Mouse (Mus musculus): ENCODE results near the gene Os9. TPM values are rescaled to one million over a fixed set of nuclear protein-coding genes. Genes with fewer than 3 reads are reported as not detected.
"Not testable (repeated sequence)": the region's sequence is repeated elsewhere in the genome, so short reads cannot be mapped to it uniquely, and the experiment has no call there.

The Os9 gene
- polyA plus RNA-seq, 2 experiments from 2014 or later: 78.1 to 142 TPM

GRCm38 (mm10) chr10:127144536-127144935, 23.6 kb upstream of the Os9 start:
- ATAC-seq: no peak

- ATAC-seq: no peak
Observed at GRCm38 (mm10) chr10:127143228-127143627, 22.3 kb upstream of the Os9 start.

- ATAC-seq: peak; percentile 69
Observed at GRCm38 (mm10) chr10:127141500-127141899, 20.6 kb upstream of the Os9 start.

GRCm38 (mm10) chr10:127140971-127141370, 20.0 kb upstream of the Os9 start:
- ATAC-seq: peak; percentile 25

- ATAC-seq: no peak
Observed at GRCm38 (mm10) chr10:127138328-127139141, 17.6 kb upstream of the Os9 start.

- no peak for ATAC-seq
Observed at GRCm38 (mm10) chr10:127137896-127138295, 17.0 kb upstream of the Os9 start.

GRCm38 (mm10) chr10:127136510-127136909, 15.6 kb upstream of the Os9 start:
- ATAC-seq: peak; percentile 72

- peak; percentile 57 for ATAC-seq
Observed at GRCm38 (mm10) chr10:127135118-127135836, 14.3 kb upstream of the Os9 start.

- ATAC-seq: not testable (repeated sequence)
Observed at GRCm38 (mm10) chr10:127134394-127135035, 13.6 kb upstream of the Os9 start.

- no peak for ATAC-seq
Observed at GRCm38 (mm10) chr10:127132469-127132868, 11.5 kb upstream of the Os9 start.

- ATAC-seq: no peak
Observed at GRCm38 (mm10) chr10:127129431-127129830, 8.5 kb upstream of the Os9 start.

- ATAC-seq: no peak
Observed at GRCm38 (mm10) chr10:127127711-127128279, 6.9 kb upstream of the Os9 start.

GRCm38 (mm10) chr10:127126579-127126978, 5.6 kb upstream of the Os9 start:
- no peak for ATAC-seq

- ATAC-seq: peak; percentile 46
Observed at GRCm38 (mm10) chr10:127125210-127126001, 4.5 kb upstream of the Os9 start.

- ATAC-seq: no peak
Observed at GRCm38 (mm10) chr10:127123436-127123805, 2.5 kb upstream of the Os9 start.

GRCm38 (mm10) chr10:127122784-127123435, 2.0 kb upstream of the Os9 start:
- ATAC-seq: no peak

- ATAC-seq: no peak
Observed at GRCm38 (mm10) chr10:127122018-127122417, 1.1 kb upstream of the Os9 start.

- peak; percentile 0 for ATAC-seq
Observed at GRCm38 (mm10) chr10:127120301-127121065, 448 bp downstream of the Os9 start.

- no peak for ATAC-seq
Observed at GRCm38 (mm10) chr10:127119229-127119628, 1.7 kb downstream of the Os9 start.

GRCm38 (mm10) chr10:127118470-127118869, 2.5 kb downstream of the Os9 start:
- ATAC-seq: no peak

- ATAC-seq: peak; percentile 60
Observed at GRCm38 (mm10) chr10:127115068-127115467, 5.9 kb downstream of the Os9 start.
